Comparison of ENCODE assay signal across 15 mouse cellular contexts in the genomic region with DNA sequence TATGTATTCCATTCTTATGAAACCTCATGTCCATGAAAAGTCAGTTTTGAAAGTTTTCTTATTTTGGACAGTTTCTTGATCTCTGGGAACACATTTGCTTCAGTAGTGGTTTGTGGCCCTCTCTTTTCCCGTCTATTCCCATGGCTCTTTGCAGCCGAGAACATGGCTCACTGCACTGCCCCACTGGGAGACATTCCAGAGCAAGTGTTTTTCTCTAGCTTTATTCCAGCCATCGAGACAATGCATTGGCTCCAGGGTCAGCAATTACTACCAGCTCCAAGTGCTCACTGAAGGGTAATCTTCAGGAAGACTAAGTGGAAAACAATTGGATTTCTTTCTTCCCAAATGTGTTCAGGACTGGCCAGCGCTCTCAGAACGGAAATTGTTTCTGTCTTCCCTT.
DNase-seq lines count a peak whose midpoint lies in the region; ATAC-seq and TF ChIP-seq lines count a peak whose summit lies in the region.
"Had no signal": no experiment of that assay in that cellular context is flagged by ENCODE, and none has a peak within 500 bp of the region (broad histone marks: within the 10 kb centered on the region; RNA-seq: fewer than 3 reads in every experiment).

No protein-coding gene starts in this region.

- TF ChIP-seq CTCF in heart, adult 2 months (IDR thresholded peaks at IDR 0.05), result no peak

- TF ChIP-seq EP300 in heart, adult 2 months (IDR thresholded peaks at IDR 0.05; ENCODE audit: insufficient read depth, low read depth, low read length), result no peak

- no peaks in the 10 kb centered on the region for H3K79me2 ChIP-seq in heart, adult 2 months (replicated peaks; ENCODE audit: control insufficient read depth, insufficient read depth, low read length)

- peak; percentile 51 for DNase-seq in adrenal gland, postnatal 10 days
- DNase-seq in adrenal gland, adult (ENCODE audit: inconsistent age in 2 of 2, low spot score in 1 of 2), result no peak
- DNase-seq in heart, adult 2 months, result peak in 1 of 2 experiments; percentile 45
- peak; percentile 19 to 27 for DNase-seq in kidney, postnatal 36 days
- DNase-seq in cerebellum, adult 11-12 months, result no peak
- DNase-seq: cerebellum, adult 2 months; forebrain, postnatal 0 days; liver, embryonic 13.5 days; right cerebral cortex, postnatal 4 days; thymus, adult 2 months had no signal

- TF ChIP-seq POLR2A in heart, adult 2 months (IDR thresholded peaks at IDR 0.05; ENCODE audit: insufficient read depth, low read depth, low read length), result no peak

- no peak overlapping the region for H3K4me2 ChIP-seq in heart, embryonic 11.5 days
- H3K4me2 ChIP-seq in kidney, embryonic 14.5 days (replicated peaks; ENCODE audit: low read depth, low read length), result no peak overlapping the region
- H3K4me2 ChIP-seq: liver, embryonic 13.5 days; neural tube, embryonic 13.5 days had no signal

- no peak overlapping the region for H3K9ac ChIP-seq in heart, adult 2 months (ENCODE audit: low read depth, low read length)
- H3K9ac ChIP-seq in heart, embryonic 11.5 days (ENCODE audit: low read depth, low read length), result no peak overlapping the region
- H3K9ac ChIP-seq in kidney, embryonic 14.5 days (ENCODE audit: low read depth, low read length), result no peak overlapping the region
- H3K9ac ChIP-seq: forebrain, postnatal 0 days; liver, embryonic 13.5 days; neural tube, embryonic 13.5 days had no signal

- no peaks in the 10 kb centered on the region for H3K36me3 ChIP-seq in heart, adult 2 months (ENCODE audit: control insufficient read depth, insufficient read depth, low read length)
- no peaks in the 10 kb centered on the region for H3K36me3 ChIP-seq in heart, embryonic 11.5 days (ENCODE audit: control insufficient read depth, insufficient read depth, low read length)
- no peaks in the 10 kb centered on the region for H3K36me3 ChIP-seq in kidney, embryonic 14.5 days (ENCODE audit: control insufficient read depth, insufficient read depth, low read length)
- H3K36me3 ChIP-seq: liver, embryonic 13.5 days; neural tube, embryonic 13.5 days had no signal

- H3K27ac ChIP-seq in heart, adult 2 months, result peak overlapping the region; percentile 6
- H3K27ac ChIP-seq in heart, embryonic 11.5 days (ENCODE audit: low read depth, low read length), result no peak overlapping the region
- no peak overlapping the region for H3K27ac ChIP-seq in kidney, embryonic 14.5 days (ENCODE audit: low read depth, low read length)
- H3K27ac ChIP-seq: liver, embryonic 13.5 days; neural tube, embryonic 13.5 days had no signal

- intact Hi-C loops in heart, adult 2 months (cut with DNase I), result no loop called here

- 37% methylated on average over 5 of the region's 5 CpGs for WGBS in heart, adult 2 months
- 61% methylated on average over 5 of the region's 5 CpGs for WGBS in heart, embryonic 11.5 days (ENCODE audit: insufficient replicate concordance)
- 63% methylated on average over 5 of the region's 5 CpGs for WGBS in kidney, embryonic 14.5 days

- no peaks in the 10 kb centered on the region for H3K27me3 ChIP-seq in heart, adult 2 months (ENCODE audit: control insufficient read depth, insufficient read depth, low read length)
- no peaks in the 10 kb centered on the region for H3K27me3 ChIP-seq in heart, embryonic 11.5 days (ENCODE audit: control insufficient read depth, insufficient read depth, low read length)
- H3K27me3 ChIP-seq in kidney, embryonic 14.5 days (ENCODE audit: control insufficient read depth, insufficient read depth, low read length), result no peaks in the 10 kb centered on the region
- H3K27me3 ChIP-seq: liver, embryonic 13.5 days; neural tube, embryonic 13.5 days had no signal

- H3K9me3 ChIP-seq in heart, embryonic 11.5 days (replicated peaks; ENCODE audit: control insufficient read depth, low read length), result no peaks in the 10 kb centered on the region
- no peaks in the 10 kb centered on the region for H3K9me3 ChIP-seq in kidney, embryonic 14.5 days (ENCODE audit: control insufficient read depth, low read length)
- H3K9me3 ChIP-seq: liver, embryonic 13.5 days; neural tube, embryonic 13.5 days had no signal

- no peak for ATAC-seq in heart, embryonic 11.5 days (replicated peaks; ENCODE audit: insufficient number of reproducible peaks, low FRiP score, low TSS enrichment)
- no peak for ATAC-seq in kidney, embryonic 14.5 days (ENCODE audit: low FRiP score, low TSS enrichment)
- ATAC-seq in activated CD4-positive, CD25-positive, alpha-beta regulatory T cell, adult 4 months, result no peak
- ATAC-seq: inflammation-experienced regulatory T-cells, adult 6 months had no signal

- peaks cover 1% of the 10 kb centered on the region; the same call in 1 of the 2 replicates for H3K4me1 ChIP-seq in heart, adult 2 months (ENCODE audit: control insufficient read depth, insufficient read depth, low read length)
- no peaks in the 10 kb centered on the region for H3K4me1 ChIP-seq in heart, embryonic 11.5 days (ENCODE audit: control insufficient read depth, insufficient read depth, low read length)
- H3K4me1 ChIP-seq in kidney, embryonic 14.5 days (ENCODE audit: control insufficient read depth, insufficient read depth, low read length), result no peaks in the 10 kb centered on the region; the same call in 1 of the 2 replicates
- H3K4me1 ChIP-seq: liver, embryonic 13.5 days had no signal

- H3K4me3 ChIP-seq in heart, adult 2 months, result no peak overlapping the region
- no peak overlapping the region for H3K4me3 ChIP-seq in heart, embryonic 11.5 days (ENCODE audit: low read depth, low read length)
- H3K4me3 ChIP-seq in kidney, embryonic 14.5 days (ENCODE audit: low read length), result no peak overlapping the region
- H3K4me3 ChIP-seq: liver, embryonic 13.5 days; neural tube, embryonic 13.5 days had no signal

Comparison
In these comparisons a context has a peak if more than half of its experiments do, and no peak if none do; other contexts are left out.
1. DNase-seq: peak in adrenal gland, postnatal 10 days (single experiment) and kidney, postnatal 36 days (2 of 2); none in adrenal gland, adult (0 of 2) and cerebellum, adult 11-12 months (single experiment).